Mouse (Mus musculus): ENCODE measurements at regions not wholly inside any gene's neighbourhood (a gene's known extent, or its start where the extent isn't known, plus 50 kb on each side); places are given as distances from the start of the nearest gene placed in this dataset.

- Histone ChIP-seq H3K4me1 (replicated peaks) (no peaks in the 10 kb centered on the region), H3K27me3 (no peaks in the 10 kb centered on the region), H3K27ac (no peak overlapping the region), H3K4me3 (no peak overlapping the region), H3K36me3 (no peaks in the 10 kb centered on the region), H3K4me2 (no peak overlapping the region), H3K9ac (no peak overlapping the region), H3K9me3 (replicated peaks) (no peaks in the 10 kb centered on the region)
- ATAC-seq (replicated peaks; ENCODE audit: insufficient number of reproducible peaks, insufficient read depth, low FRiP score, low read depth) = no peak
- 90% methylated on average over 2 of the region's 2 CpGs for WGBS
Observed at GRCm38 (mm10) chr4:31860389-31860788, 103.5 kb upstream of the Map3k7 start.

GRCm38 (mm10) chr4:31861172-31861571 lies 102.7 kb upstream of the Map3k7 start:
- Histone ChIP-seq H3K4me1 (replicated peaks) (no peaks in the 10 kb centered on the region), H3K4me2 (no peak overlapping the region), H3K27me3 (no peaks in the 10 kb centered on the region), H3K36me3 (no peaks in the 10 kb centered on the region), H3K27ac (no peak overlapping the region), H3K9me3 (replicated peaks) (no peaks in the 10 kb centered on the region), H3K9ac (no peak overlapping the region), H3K4me3 (no peak overlapping the region)
- no peak for ATAC-seq (replicated peaks; ENCODE audit: insufficient number of reproducible peaks, insufficient read depth, low FRiP score, low read depth)
- WGBS = 60% methylated on average over 3 of the region's 3 CpGs

- Histone ChIP-seq H3K9me3 (replicated peaks) (no peaks in the 10 kb centered on the region), H3K4me3 (no peak overlapping the region), H3K4me2 (no peak overlapping the region), H3K4me1 (replicated peaks) (peaks cover 18% of the 10 kb centered on the region), H3K9ac (no peak overlapping the region), H3K27ac (peak overlapping the region; percentile 74), H3K27me3 (no peaks in the 10 kb centered on the region), H3K36me3 (no peaks in the 10 kb centered on the region)
- 65% methylated on average over 9 of the region's 9 CpGs for WGBS
- peak; percentile 66; the same call in 1 of the 2 replicates for ATAC-seq (replicated peaks; ENCODE audit: insufficient number of reproducible peaks, insufficient read depth, low FRiP score, low read depth)
Observed at GRCm38 (mm10) chr4:31872985-31873983, 90.6 kb upstream of the Map3k7 start.

- 29% methylated on average over 3 of the region's 3 CpGs for WGBS
- Histone ChIP-seq H3K36me3 (no peaks in the 10 kb centered on the region), H3K27ac (peak overlapping the region; percentile 50), H3K9me3 (replicated peaks) (no peaks in the 10 kb centered on the region), H3K27me3 (no peaks in the 10 kb centered on the region), H3K9ac (no peak overlapping the region), H3K4me3 (no peak overlapping the region), H3K4me1 (replicated peaks) (peaks cover 29% of the 10 kb centered on the region), H3K4me2 (no peak overlapping the region)
- peak; percentile 53; the same call in 1 of the 2 replicates for ATAC-seq (replicated peaks; ENCODE audit: insufficient number of reproducible peaks, insufficient read depth, low FRiP score, low read depth)
Observed at GRCm38 (mm10) chr4:31877389-31877788, 86.5 kb upstream of the Map3k7 start.

- Histone ChIP-seq H3K9me3 (replicated peaks) (no peaks in the 10 kb centered on the region), H3K27me3 (no peaks in the 10 kb centered on the region), H3K4me2 (peak overlapping the region; percentile 45; the same call in 1 of the 2 replicates), H3K4me1 (replicated peaks) (peaks cover 25% of the 10 kb centered on the region), H3K9ac (no peak overlapping the region), H3K4me3 (no peak overlapping the region), H3K36me3 (no peaks in the 10 kb centered on the region), H3K27ac (no peak overlapping the region)
- 68% methylated on average over 10 of the region's 10 CpGs for WGBS
- ATAC-seq (replicated peaks; ENCODE audit: insufficient number of reproducible peaks, insufficient read depth, low FRiP score, low read depth) = no peak
Observed at GRCm38 (mm10) chr4:31878493-31879191, 85.3 kb upstream of the Map3k7 start.

GRCm38 (mm10) chr4:31879192-31879585 lies 84.7 kb upstream of the Map3k7 start:
- peak overlapping the region; percentile 45 for H3K4me2 ChIP-seq
- no peaks in the 10 kb centered on the region for H3K27me3 ChIP-seq
- H3K4me1 ChIP-seq (replicated peaks) = peaks cover 22% of the 10 kb centered on the region
- H3K4me3 ChIP-seq = 0 out of 2 replicates have a peak overlapping the region, but pooled peaks have one; percentile 1
- peak overlapping the region; percentile 46; the same call in 1 of the 2 replicates for H3K27ac ChIP-seq
- no peaks in the 10 kb centered on the region for H3K9me3 ChIP-seq (replicated peaks)
- 30% methylated on average over 5 of the region's 5 CpGs for WGBS
- no peaks in the 10 kb centered on the region for H3K36me3 ChIP-seq
- H3K9ac ChIP-seq = no peak overlapping the region
- no peak for ATAC-seq (replicated peaks; ENCODE audit: insufficient number of reproducible peaks, insufficient read depth, low FRiP score, low read depth)

- no peak overlapping the region for H3K9ac ChIP-seq
- no peak overlapping the region for H3K4me2 ChIP-seq
- H3K27ac ChIP-seq = no peak overlapping the region
- ATAC-seq (replicated peaks; ENCODE audit: insufficient number of reproducible peaks, insufficient read depth, low FRiP score, low read depth) = no peak
- WGBS = 80% methylated on average over 7 of the region's 7 CpGs
- no peaks in the 10 kb centered on the region for H3K27me3 ChIP-seq
- no peaks in the 10 kb centered on the region for H3K9me3 ChIP-seq (replicated peaks)
- no peaks in the 10 kb centered on the region for H3K36me3 ChIP-seq
- H3K4me1 ChIP-seq (replicated peaks) = peaks cover 22% of the 10 kb centered on the region
- no peak overlapping the region for H3K4me3 ChIP-seq
Observed at GRCm38 (mm10) chr4:31880213-31880612, 83.7 kb upstream of the Map3k7 start.

GRCm38 (mm10) chr4:31889673-31890072 lies 74.2 kb upstream of the Map3k7 start:
- Histone ChIP-seq H3K27ac (no peak overlapping the region), H3K4me2 (no peak overlapping the region), H3K27me3 (no peaks in the 10 kb centered on the region), H3K9me3 (replicated peaks) (no peaks in the 10 kb centered on the region), H3K9ac (no peak overlapping the region), H3K36me3 (no peaks in the 10 kb centered on the region), H3K4me1 (replicated peaks) (no peaks in the 10 kb centered on the region), H3K4me3 (no peak overlapping the region)
- ATAC-seq (replicated peaks; ENCODE audit: insufficient number of reproducible peaks, insufficient read depth, low FRiP score, low read depth) = no peak
- 58% methylated on average over 3 of the region's 3 CpGs for WGBS

- H3K27ac ChIP-seq = no peak overlapping the region
- no peaks in the 10 kb centered on the region for H3K4me1 ChIP-seq (replicated peaks)
- no peaks in the 10 kb centered on the region for H3K9me3 ChIP-seq (replicated peaks)
- 72% methylated on average over 8 of the region's 8 CpGs for WGBS
- no peaks in the 10 kb centered on the region for H3K36me3 ChIP-seq
- no peak for ATAC-seq (replicated peaks; ENCODE audit: insufficient number of reproducible peaks, insufficient read depth, low FRiP score, low read depth)
- H3K9ac ChIP-seq = no peak overlapping the region
- no peak overlapping the region for H3K4me3 ChIP-seq
- no peaks in the 10 kb centered on the region for H3K27me3 ChIP-seq
- no peak overlapping the region for H3K4me2 ChIP-seq
Observed at GRCm38 (mm10) chr4:31909086-31909673, 54.7 kb upstream of the Map3k7 start.
